Mouse (Mus musculus) embryonic facial prominence, embryonic 14.5 days (tissue): ENCODE data around the gene Gm45808. TPM values are rescaled to one million over a fixed set of nuclear protein-coding genes. Genes with fewer than 3 reads are reported as not detected.

ENCODE experiments used
- ATAC-seq: fragments of 200-750 bp; cut with Nextera tagmentation; 2 replicates; pipeline ENCODE4 v1.8.0; 2017; ENCODE audit warnings: low read depth, moderate number of reproducible peaks, moderate TSS enrichment
- DNase-seq: peaks from one replicate; pipeline ENCODE4 v3.0.0-alpha.2; 2015; ENCODE audit warnings: low spot score
- H3K27ac ChIP-seq: fragments of 300-500 bp; sonication (generic); replicated peaks from 2 replicates; pipeline ENCODE4 v1.5.1; 2014; ENCODE audit warnings: low read depth, mild to moderate bottlenecking, low read length, moderate library complexity
- H3K27me3 ChIP-seq: fragments of 300-500 bp; sonication (generic); replicated peaks from 2 replicates; pipeline ENCODE4 v1.6.1; 2014; ENCODE audit warnings: low read length; ENCODE audit not compliant: control insufficient read depth, insufficient read depth
- H3K36me3 ChIP-seq: fragments of 300-500 bp; sonication (generic); 2 replicates; pipeline ENCODE4 v1.6.1; 2014; ENCODE audit warnings: low read length, mixed read lengths; ENCODE audit not compliant: control insufficient read depth, insufficient read depth
- H3K4me1 ChIP-seq: fragments of 300-500 bp; sonication (generic); 2 replicates; pipeline ENCODE4 v1.6.1; 2014; ENCODE audit warnings: antibody characterized with exemption, low read length; ENCODE audit not compliant: control insufficient read depth, insufficient read depth
- H3K4me2 ChIP-seq: fragments of 300-500 bp; sonication (generic); 2 replicates; pipeline ENCODE4 v1.6.1; 2014; ENCODE audit warnings: low read depth, mild to moderate bottlenecking, low read length, moderate library complexity, mixed read lengths
- H3K4me3 ChIP-seq: fragments of 300-500 bp; sonication (generic); 2 replicates; pipeline ENCODE4 v1.5.1; 2014; ENCODE audit warnings: low read depth, mild to moderate bottlenecking, low read length
- H3K9ac ChIP-seq: fragments of 300-500 bp; sonication (generic); 2 replicates; pipeline ENCODE4 v1.6.1; 2014; ENCODE audit warnings: low read depth, mild to moderate bottlenecking, low read length, moderate library complexity, mixed read lengths
- H3K9me3 ChIP-seq: fragments of 300-500 bp; sonication (generic); 2 replicates; pipeline ENCODE4 v1.6.1; 2016; ENCODE audit warnings: low read length; ENCODE audit not compliant: control insufficient read depth
- WGBS: fragments of 180-500 bp; shearing (Covaris S2); extraction: QIAGEN DNeasy Blood & Tissue Kit; methylation state at CpG from one replicate; pipeline ENCODE4 v1.1.7; 2014; 5-methylcytosine and 5-hydroxymethylcytosine counted together
- polyA plus RNA-seq: library from polyadenylated mRNA; unstranded; fragments of >200 nt; fragmentation: Nextera tagmentation; extraction: Ambion mirVana; gene quantifications from 2 replicates; pipeline ENCODE4 v1.2.1, GENCODE M21; 2014

Gm45808 gene
- polyA plus RNA-seq, 1 experiment from 2014 or later, result not detected

- ATAC-seq (no peak), DNase-seq (no peak)
- H3K9ac ChIP-seq, result no peak overlapping the region
- H3K4me1 ChIP-seq, result no peaks in the 10 kb centered on the region; the same call in 1 of the 2 replicates
- H3K27me3 ChIP-seq, result no peaks in the 10 kb centered on the region
- no peak overlapping the region for H3K27ac ChIP-seq
- H3K4me2 ChIP-seq, result no peak overlapping the region
- H3K4me3 ChIP-seq, result no peak overlapping the region
- H3K9me3 ChIP-seq, result no peaks in the 10 kb centered on the region
- WGBS, result 83% methylated on average over 9 of the region's 9 CpGs
- H3K36me3 ChIP-seq, result peaks cover 75% of the 10 kb centered on the region
Observed at GRCm38 (mm10) chr7:45494548-45494947, 7.9 kb upstream of the Gm45808 start.

- Histone ChIP-seq H3K36me3 (peaks cover 59% of the 10 kb centered on the region), H3K9me3 (no peaks in the 10 kb centered on the region), H3K4me3 (no peak overlapping the region), H3K27me3 (no peaks in the 10 kb centered on the region), H3K9ac (no peak overlapping the region), H3K4me1 (peaks cover 3% of the 10 kb centered on the region; the same call in 1 of the 2 replicates), H3K4me2 (no peak overlapping the region), H3K27ac (no peak overlapping the region)
- WGBS, result 91% methylated on average over 5 of the region's 5 CpGs
- no peak for ATAC-seq
- DNase-seq, result no peak
Observed at GRCm38 (mm10) chr7:45492951-45493350, 6.3 kb upstream of the Gm45808 start.

GRCm38 (mm10) chr7:45492225-45492844, 5.7 kb upstream of the Gm45808 start:
- Histone ChIP-seq H3K4me2 (no peak overlapping the region), H3K27me3 (no peaks in the 10 kb centered on the region), H3K36me3 (peaks cover 53% of the 10 kb centered on the region), H3K4me1 (peaks cover 5% of the 10 kb centered on the region; the same call in 1 of the 2 replicates), H3K4me3 (no peak overlapping the region), H3K9me3 (no peaks in the 10 kb centered on the region), H3K27ac (no peak overlapping the region), H3K9ac (no peak overlapping the region)
- no peak for ATAC-seq
- WGBS, result 93% methylated on average over 8 of the region's 8 CpGs
- no peak for DNase-seq

- WGBS, result 16% methylated on average over 3 of the region's 3 CpGs
- Histone ChIP-seq H3K4me2 (0 out of 2 replicates have a peak overlapping the region, but pooled peaks have one; percentile 26), H3K4me1 (peaks cover 5% of the 10 kb centered on the region; the same call in 1 of the 2 replicates), H3K27ac (no peak overlapping the region), H3K27me3 (no peaks in the 10 kb centered on the region), H3K36me3 (peaks cover 42% of the 10 kb centered on the region), H3K9ac (peak overlapping the region; percentile 30; the same call in 1 of the 2 replicates), H3K4me3 (no peak overlapping the region), H3K9me3 (no peaks in the 10 kb centered on the region)
- no peak for DNase-seq
- no peak for ATAC-seq
Observed at GRCm38 (mm10) chr7:45491264-45491663, 4.7 kb upstream of the Gm45808 start.

GRCm38 (mm10) chr7:45490822-45491221, 4.2 kb upstream of the Gm45808 start:
- ATAC-seq (peak; percentile 8; the same call in 1 of the 2 replicates), DNase-seq (peak; percentile 47)
- 12% methylated on average over 4 of the region's 9 CpGs for WGBS
- Histone ChIP-seq H3K4me1 (peaks cover 5% of the 10 kb centered on the region; the same call in 1 of the 2 replicates), H3K4me3 (no peak overlapping the region), H3K27me3 (no peaks in the 10 kb centered on the region), H3K9me3 (no peaks in the 10 kb centered on the region), H3K27ac (no peak overlapping the region), H3K4me2 (0 out of 2 replicates have a peak overlapping the region, but pooled peaks have one; percentile 26), H3K36me3 (peaks cover 37% of the 10 kb centered on the region), H3K9ac (0 out of 2 replicates have a peak overlapping the region, but pooled peaks have one; percentile 30)

GRCm38 (mm10) chr7:45489578-45489977, 3.0 kb upstream of the Gm45808 start:
- 78% methylated on average over 7 of the region's 7 CpGs for WGBS
- Histone ChIP-seq H3K4me1 (peaks cover 5% of the 10 kb centered on the region; the same call in 1 of the 2 replicates), H3K9ac (0 out of 2 replicates have a peak overlapping the region, but pooled peaks have one; percentile 48), H3K27ac (no peak overlapping the region), H3K4me2 (no peak overlapping the region), H3K4me3 (no peak overlapping the region), H3K9me3 (no peaks in the 10 kb centered on the region), H3K36me3 (peaks cover 26% of the 10 kb centered on the region), H3K27me3 (no peaks in the 10 kb centered on the region)
- ATAC-seq, result no peak
- DNase-seq, result no peak

- Histone ChIP-seq H3K9me3 (no peaks in the 10 kb centered on the region), H3K27ac (peak within 1 kb of the TSS; percentile 74), H3K4me1 (peaks cover 5% of the 10 kb centered on the region; the same call in 1 of the 2 replicates), H3K9ac (peak within 1 kb of the TSS; percentile 48), H3K36me3 (peaks cover 15% of the 10 kb centered on the region), H3K4me2 (peak within 1 kb of the TSS; percentile 59), H3K4me3 (peak within 1 kb of the TSS; percentile 40), H3K27me3 (no peaks in the 10 kb centered on the region)
- DNase-seq, result peak; percentile 61
- ATAC-seq, result peak; percentile 62
- WGBS, result 10% methylated on average over 30 of the region's 38 CpGs
Observed at GRCm38 (mm10) chr7:45488293-45489204, 1.9 kb upstream of the Gm45808 start, which contains the start of gene Dhdh. Gene Dhdh, minus strand, starts transcription at chr7:45488805.

GRCm38 (mm10) chr7:45487861-45488292, 1.3 kb upstream of the Gm45808 start:
- Histone ChIP-seq H3K36me3 (peaks cover 9% of the 10 kb centered on the region), H3K27ac (peak overlapping the region; percentile 74), H3K4me1 (peaks cover 5% of the 10 kb centered on the region; the same call in 1 of the 2 replicates), H3K27me3 (no peaks in the 10 kb centered on the region), H3K9ac (peak overlapping the region; percentile 48), H3K4me2 (peak overlapping the region; percentile 59), H3K4me3 (peak overlapping the region; percentile 40), H3K9me3 (no peaks in the 10 kb centered on the region)
- DNase-seq (peak; percentile 41), ATAC-seq (peak; percentile 45; the same call in 1 of the 2 replicates)
- 29% methylated on average over 11 of the region's 11 CpGs for WGBS
